Mouse (Mus musculus) lung, adult 2 months (tissue): ENCODE results near the gene Ehd1. TPM values are rescaled to one million over a fixed set of nuclear protein-coding genes. Genes with fewer than 3 reads are reported as not detected.
"Not testable (repeated sequence)": the region's sequence is repeated elsewhere in the genome, so short reads cannot be mapped to it uniquely, and the experiment has no call there.

ENCODE experiments used
- DNase-seq: peaks from one replicate; pipeline ENCODE4 v3.0.0; 2022
- H3K4me1 ChIP-seq: fragments of 200-500 bp; 2 replicates; pipeline ENCODE4 v1.6.1; 2011; ENCODE audit warnings: low read length; ENCODE audit not compliant: control insufficient read depth, insufficient read depth
- H3K4me3 ChIP-seq: fragments of 200-500 bp; replicated peaks from 2 replicates; pipeline ENCODE3; 2011; ENCODE audit warnings: low read depth, mild to moderate bottlenecking, control low read depth, low read length; ENCODE audit errors: extremely low read depth
- CTCF ChIP-seq: fragments of 200-500 bp; IDR thresholded peaks from 2 replicates; pipeline ENCODE4 v1.5.1; 2011; ENCODE audit warnings: mild to moderate bottlenecking, low read length, control low read depth; ENCODE audit not compliant: insufficient read depth
- POLR2A ChIP-seq: fragments of 200-500 bp; IDR thresholded peaks from 2 replicates; pipeline ENCODE4 v1.6.1; 2011; ENCODE audit warnings: low read depth, mild to moderate bottlenecking, control low read depth, low read length, borderline replicate concordance; ENCODE audit errors: extremely low read depth
- WGBS: fragments of 180-500 bp; shearing (Covaris S2); methylation state at CpG from one replicate; pipeline ENCODE4 v1.1.7; 2018; 5-methylcytosine and 5-hydroxymethylcytosine counted together
- polyA plus RNA-seq: library from polyadenylated mRNA; depleted of rRNA; stranded (reverse); fragments of >200 nt; gene quantifications from 2 replicates; pipeline ENCODE4 v1.2.3, GENCODE M21; 2012

Gene Ehd1
- polyA plus RNA-seq, 1 experiment = 399 TPM

- no peak for DNase-seq
- Histone ChIP-seq H3K4me3 (no peak overlapping the region), H3K4me1 (peaks cover 44% of the 10 kb centered on the region)
- 50% methylated on average over 12 of the region's 12 CpGs for WGBS
- TF ChIP-seq POLR2A (no peak), CTCF (no peak)
These were observed 8.0 kb downstream of the Ehd1 start for GRCm38 (mm10) chr19:6284502-6284901.

GRCm38 (mm10) chr19:6285226-6285625 is 8.7 kb downstream of the Ehd1 start:
- Histone ChIP-seq H3K4me3 (no peak overlapping the region), H3K4me1 (peaks cover 46% of the 10 kb centered on the region)
- TF ChIP-seq CTCF (no peak), POLR2A (no peak)
- no peak for DNase-seq
- WGBS = 50% methylated on average over 8 of the region's 8 CpGs

DNA sequence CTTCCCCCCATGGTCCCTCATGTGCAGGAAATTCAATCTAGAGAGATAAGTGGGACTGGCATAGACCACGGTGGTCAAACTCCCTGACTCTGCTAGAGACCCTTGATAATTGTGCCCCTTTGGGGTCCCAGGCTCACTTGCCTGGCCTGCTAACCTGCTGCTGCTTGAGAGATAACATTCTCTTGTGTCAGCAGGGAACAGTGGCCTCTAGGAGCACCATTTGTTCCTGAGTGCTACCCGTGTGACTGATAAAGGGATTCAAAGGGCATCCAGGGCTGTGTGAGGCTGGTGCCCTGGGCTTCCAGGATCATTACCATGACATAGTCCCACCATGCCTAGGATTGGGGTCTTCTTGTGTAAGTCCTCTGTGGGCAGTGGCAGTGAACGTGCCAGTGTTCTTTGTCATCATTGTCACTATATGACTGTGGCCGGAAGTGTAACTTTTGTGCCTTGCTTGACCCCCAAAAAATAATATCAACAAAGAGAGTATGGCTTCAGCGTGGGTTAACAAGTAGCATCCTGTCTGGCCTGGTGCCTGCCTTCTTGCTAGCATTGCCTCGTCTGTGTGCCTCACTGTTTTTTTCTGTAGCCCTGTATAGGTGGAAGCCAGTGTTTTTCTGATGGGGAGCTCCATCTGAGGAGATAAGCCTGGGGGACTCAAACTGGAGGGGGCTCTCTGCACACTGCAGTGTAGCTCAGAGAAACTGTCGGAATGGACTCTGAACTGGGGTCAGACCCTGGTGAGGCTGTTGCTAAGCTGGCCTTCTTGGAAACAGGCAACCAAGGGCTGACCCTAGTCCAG is 9.3 kb downstream of the Ehd1 start:
- WGBS = 34% methylated on average over 7 of the region's 7 CpGs
- peaks cover 44% of the 10 kb centered on the region for H3K4me1 ChIP-seq
- no peak overlapping the region for H3K4me3 ChIP-seq
- DNase-seq = no peak
- TF ChIP-seq POLR2A = no peak
- TF ChIP-seq CTCF = no peak

DNA sequence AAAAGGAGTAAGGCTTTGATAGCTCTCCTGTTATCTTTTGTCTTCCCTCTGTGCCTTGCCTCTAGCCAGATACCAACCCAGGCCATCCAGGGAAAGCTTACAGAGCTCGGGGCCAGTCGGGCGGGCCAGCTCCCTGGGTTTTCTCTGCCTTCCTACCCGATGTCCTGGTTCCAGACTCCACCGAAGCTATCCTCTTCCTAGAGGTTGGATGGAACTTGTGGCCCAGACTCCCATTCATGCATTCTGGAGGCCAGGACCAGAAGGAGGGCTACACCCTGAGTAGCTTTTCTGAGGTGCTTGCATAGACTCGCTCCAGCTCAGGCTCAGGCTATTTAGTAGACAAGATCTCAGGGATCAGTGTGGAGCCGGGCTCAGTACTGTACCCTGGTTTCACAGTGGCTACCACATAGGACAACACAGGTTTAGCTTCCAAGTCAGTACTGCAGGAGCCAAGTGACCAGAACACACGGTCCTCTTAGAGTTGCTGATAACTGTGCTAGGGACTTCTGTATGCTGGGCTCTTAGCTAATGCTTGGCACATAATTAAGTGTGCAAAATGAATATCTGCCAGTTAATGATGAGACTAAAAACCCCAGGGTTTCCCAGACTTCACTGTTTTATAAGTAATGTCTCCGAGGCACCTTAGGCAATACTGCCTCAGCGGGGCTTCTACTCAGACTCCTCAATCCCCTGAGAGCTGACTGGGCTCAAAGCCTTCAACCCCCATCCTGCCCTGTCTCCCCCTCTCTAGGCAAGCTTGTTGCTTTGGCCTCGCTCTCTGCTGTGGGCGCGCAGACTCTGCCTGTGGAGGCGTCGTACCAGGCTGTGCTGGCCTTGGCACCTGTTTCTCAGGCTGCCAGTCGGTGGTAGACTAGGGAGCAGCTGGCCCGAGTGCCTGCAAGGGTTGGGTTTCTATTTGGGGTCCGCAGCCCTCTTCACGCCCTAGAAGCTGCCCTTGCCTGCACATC is 10.2 kb downstream of the Ehd1 start:
- Histone ChIP-seq H3K4me1 (peaks cover 48% of the 10 kb centered on the region), H3K4me3 (no peak overlapping the region)
- WGBS = 61% methylated on average over 19 of the region's 19 CpGs
- no peak for TF ChIP-seq CTCF
- no peak for DNase-seq

DNA sequence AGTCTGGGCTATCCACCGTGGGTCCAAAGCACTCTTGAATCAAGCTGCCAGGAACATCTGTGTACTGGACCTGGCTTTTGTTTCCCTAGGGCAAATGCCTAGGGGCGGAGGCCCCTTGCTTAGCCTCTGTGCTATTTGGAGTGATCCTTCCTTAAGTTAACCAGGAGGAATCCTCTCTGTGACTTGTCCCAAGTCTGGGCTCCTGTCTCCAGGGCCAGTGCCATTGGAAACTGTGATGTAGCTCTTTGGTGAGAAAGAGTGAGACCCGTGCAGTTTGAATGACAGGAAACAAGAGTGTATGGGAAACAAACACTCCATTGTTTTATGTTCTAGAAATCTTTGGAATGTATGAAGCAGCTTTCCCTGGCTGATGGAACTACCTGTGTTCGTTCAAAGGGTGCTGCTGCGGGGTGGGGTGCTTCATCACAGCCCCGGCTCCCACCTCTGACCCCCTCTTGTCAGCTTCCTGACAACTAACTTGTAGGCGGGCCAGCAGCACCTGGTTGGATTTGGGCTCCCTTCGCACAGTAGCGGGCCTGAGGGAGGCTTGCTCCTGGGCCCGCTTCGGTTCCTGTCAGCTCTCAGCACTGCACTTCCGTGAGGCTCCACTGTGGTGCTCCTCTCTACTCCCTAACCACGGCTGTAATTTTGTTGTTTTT is 11.8 kb downstream of the Ehd1 start:
- peaks cover 59% of the 10 kb centered on the region for H3K4me1 ChIP-seq
- 35% methylated on average over 13 of the region's 13 CpGs for WGBS
- DNase-seq = no peak
- no peak overlapping the region for H3K4me3 ChIP-seq
- no peak for TF ChIP-seq POLR2A
- no peak for TF ChIP-seq CTCF

GRCm38 (mm10) chr19:6289696-6290238 is 13.2 kb downstream of the Ehd1 start:
- no peak for DNase-seq
- Histone ChIP-seq H3K4me1 (peaks cover 59% of the 10 kb centered on the region), H3K4me3 (no peak overlapping the region)
- 90% methylated on average over 14 of the region's 14 CpGs for WGBS
- TF ChIP-seq POLR2A (no peak), CTCF (no peak)

- H3K4me3 ChIP-seq, DNase-seq: not testable (repeated sequence)
- H3K4me1 ChIP-seq = peaks cover 50% of the 10 kb centered on the region
- WGBS = 81% methylated on average over 6 of the region's 6 CpGs
These were observed 14.2 kb downstream of the Ehd1 start for GRCm38 (mm10) chr19:6290720-6291116.

- H3K4me1 ChIP-seq = peaks cover 45% of the 10 kb centered on the region
- no peak overlapping the region for H3K4me3 ChIP-seq
- TF ChIP-seq POLR2A (no peak), CTCF (no peak)
- WGBS = 48% methylated on average over 10 of the region's 10 CpGs
- DNase-seq = no peak
These were observed 14.7 kb downstream of the Ehd1 start for GRCm38 (mm10) chr19:6291117-6291781.

- TF ChIP-seq POLR2A = no peak
- TF ChIP-seq CTCF = no peak
- DNase-seq = no peak
- WGBS = 75% methylated on average over 5 of the region's 5 CpGs
- H3K4me1 ChIP-seq = peaks cover 39% of the 10 kb centered on the region
- no peak overlapping the region for H3K4me3 ChIP-seq
These were observed 15.7 kb downstream of the Ehd1 start for GRCm38 (mm10) chr19:6292262-6292661.
